ENCODE assay signal across 22 mouse cellular contexts in genomic region chr5:81591481-81591880, GRCm38 (mm10).
DNase-seq lines count a peak whose midpoint lies in the region; ATAC-seq and TF ChIP-seq lines count a peak whose summit lies in the region.
"Had no signal": no experiment of that assay in that cellular context is flagged by ENCODE, and none has a peak within 500 bp of the region (broad histone marks: within the 10 kb centered on the region; RNA-seq: fewer than 3 reads in every experiment).

No protein-coding gene starts in this region.

- H3K4me1 ChIP-seq in ES-E14 (ENCODE audit: control insufficient read depth in 2 of 2, insufficient read depth in 2 of 2, low read length in 2 of 2, poor library complexity in 1 of 2), result peaks cover 0 to 6% of the 10 kb centered on the region in 2 experiments; a peak in 1 of 4 replicates
- H3K4me1 ChIP-seq: embryonic facial prominence, embryonic 12.5 days had no signal

- ATAC-seq in CD4-positive, CD25-positive, alpha-beta regulatory T cell, adult 4 months, result no peak
- ATAC-seq: activated CD4-positive, CD25-positive, alpha-beta regulatory T cell, adult 4 months; forebrain, embryonic 14.5 days; forebrain, postnatal 0 days; Patski had no signal

- H3K4me3 ChIP-seq in ES-E14 (ENCODE audit: insufficient read depth in 1 of 2, low read depth in 1 of 2, low read length in 2 of 2, poor library complexity in 1 of 2, severe bottlenecking in 1 of 2), result no peak overlapping the region
- H3K4me3 ChIP-seq: embryonic facial prominence, embryonic 10.5 days; embryonic facial prominence, embryonic 12.5 days; forebrain, embryonic 10.5 days; forebrain, embryonic 12.5 days had no signal

- peak; percentile 6 for DNase-seq in ES-CJ7 (ENCODE audit: low read depth, low spot score)
- DNase-seq in ES-E14 (ENCODE audit: low read depth, low spot score), result peak; percentile 20
- DNase-seq in ZHBTc4 (ENCODE audit: low read depth, low spot score), result peak; percentile 65
- DNase-seq in left cerebral cortex, postnatal 4 days, result no peak
- DNase-seq: adrenal gland, adult 8-10 months; adrenal gland, postnatal 14 days; adrenal gland, postnatal 36 days; cerebellum, adult 11-12 months; cerebellum, adult 2 months; cerebellum, adult 9-10 months; cerebellum, postnatal 10 days; cerebellum, postnatal 25 days; forebrain, postnatal 0 days had no signal

- in situ Hi-C loops in ES-E14 (cut with MboI; ENCODE audit: low sequenced_read_pairs in 2 of 2, unreplicated experiment in 2 of 2), result no loop called here

- no peaks in the 10 kb centered on the region for H3K9me3 ChIP-seq in ES-E14 (ENCODE audit: control insufficient read depth, insufficient read depth, low read depth, low read length)
- H3K9me3 ChIP-seq: embryonic facial prominence, embryonic 10.5 days; embryonic facial prominence, embryonic 12.5 days; forebrain, embryonic 10.5 days; forebrain, embryonic 12.5 days; G1E had no signal

- no peaks in the 10 kb centered on the region for H3K36me3 ChIP-seq in ES-E14 (ENCODE audit: control insufficient read depth, insufficient read depth, low read length, poor library complexity, severe bottlenecking)
- H3K36me3 ChIP-seq: embryonic facial prominence, embryonic 10.5 days; embryonic facial prominence, embryonic 12.5 days; forebrain, embryonic 10.5 days; forebrain, embryonic 12.5 days; G1E had no signal

- intact Hi-C loops in left cerebral cortex, postnatal 4 days (cut with DNase I), result no loop called here

- no peak overlapping the region for H3K9ac ChIP-seq in ES-E14 (ENCODE audit: insufficient read depth, low read depth, low read length, poor library complexity, severe bottlenecking)
- H3K9ac ChIP-seq: embryonic facial prominence, embryonic 12.5 days; forebrain, embryonic 12.5 days; forebrain, postnatal 0 days had no signal

- no peak overlapping the region for H3K27ac ChIP-seq in ES-E14 (ENCODE audit: insufficient read depth, low read depth, low read length, poor library complexity, severe bottlenecking)
- H3K27ac ChIP-seq: embryonic facial prominence, embryonic 10.5 days; embryonic facial prominence, embryonic 12.5 days; forebrain, embryonic 10.5 days; forebrain, embryonic 12.5 days had no signal

TF ChIP-seq in ES-E14, 5 proteins besides CTCF, POLR2A, EP300 and RAD21:
- TF ChIP-seq ZNF384 (IDR thresholded peaks at IDR 0.05; ENCODE audit: low read depth, low read length) (no peak), CHD2 (IDR thresholded peaks at IDR 0.05; ENCODE audit: low read depth, low read length) (peak; percentile 24; the same call in 1 of the 2 replicates), MAFK (IDR thresholded peaks at IDR 0.05; ENCODE audit: insufficient read depth, low read depth, low read length) (no peak), ZC3H11A (IDR thresholded peaks at IDR 0.05; ENCODE audit: borderline replicate concordance, low read depth, low read length) (no peak), HCFC1 (IDR thresholded peaks at IDR 0.05; ENCODE audit: borderline replicate concordance, insufficient read depth, low read length) (no peak)
